13 mouse cellular contexts compared by ENCODE assay signal in genomic region chr6:103024006-103024405, GRCm38 (mm10).
DNase-seq lines count a peak whose midpoint lies in the region; TF ChIP-seq lines count a peak whose summit lies in the region.
"Had no signal": no experiment of that assay in that cellular context is flagged by ENCODE, and none has a peak within 500 bp of the region (broad histone marks: within the 10 kb centered on the region; RNA-seq: fewer than 3 reads in every experiment).

No protein-coding gene starts in this region.

- no peak overlapping the region for H3K27ac ChIP-seq in gastrocnemius, adult 2 months
- H3K27ac ChIP-seq: hindbrain, embryonic 13.5 days; kidney, postnatal 0 days; left cerebral cortex, adult 2 months had no signal

- DNase-seq in kidney, postnatal 10 days: peak; percentile 6
- no peak for DNase-seq in kidney, adult 8-10 months
- DNase-seq in urinary bladder, postnatal 14 days (ENCODE audit: low spot score): peak; percentile 19
- DNase-seq in urinary bladder, adult 2 months (ENCODE audit: low spot score): no peak
- peak; percentile 38 for DNase-seq in gastrocnemius, adult 2 months
- DNase-seq in spleen, postnatal 36 days (ENCODE audit: low spot score in 2 of 2): no peak
- no peak for DNase-seq in natural killer cell, adult 2 months (ENCODE audit: low spot score in 2 of 2)
- DNase-seq: adrenal gland, adult 8-10 months; thymus, postnatal 4 days had no signal

- no peak overlapping the region for H3K4me3 ChIP-seq in gastrocnemius, adult 2 months
- H3K4me3 ChIP-seq: heart, embryonic 12.5 days; hindbrain, embryonic 13.5 days; left cerebral cortex, adult 2 months had no signal

- no peak for TF ChIP-seq CTCF in gastrocnemius, adult 2 months (IDR thresholded peaks at IDR 0.05)

- intact Hi-C loops in gastrocnemius, adult 2 months (cut with DNase I): no loop called here

Comparison
In these comparisons a context has a peak if more than half of its experiments do, and no peak if none do; other contexts are left out.
1. DNase-seq: peak in kidney, postnatal 10 days (single experiment), urinary bladder, postnatal 14 days (single experiment) and gastrocnemius, adult 2 months (single experiment); none in kidney, adult 8-10 months (0 of 2), urinary bladder, adult 2 months (single experiment), spleen, postnatal 36 days (0 of 2) and natural killer cell, adult 2 months (0 of 2).